Mouse (Mus musculus) heart, embryonic 14.5 days (tissue): Measurements from ENCODE around the gene Mcur1. TPM values are rescaled to one million over a fixed set of nuclear protein-coding genes. Genes with fewer than 3 reads are reported as not detected.

Experiments used
- ATAC-seq: fragments of 200-750 bp; cut with Nextera tagmentation; 2 replicates; pipeline ENCODE4 v1.8.0; 2017; ENCODE audit warnings: low read depth, moderate TSS enrichment; ENCODE audit not compliant: insufficient number of reproducible peaks, insufficient read depth, low FRiP score
- H3K27ac ChIP-seq, 2 experiments: fragments of 200-500 bp in 1 of 2; fragments of 300-500 bp in 1 of 2; sonication (generic) in 1 of 2; replicated peaks in 1 of 2; 2 replicates each; pipeline ENCODE4 v1.5.1; 2012 to 2014; ENCODE audit warnings: low read depth in 2 of 2, low read length in 2 of 2, control low read depth in 1 of 2, mild to moderate bottlenecking in 1 of 2, mixed read lengths in 1 of 2; ENCODE audit not compliant: control insufficient read depth in 1 of 2, insufficient read depth in 1 of 2
- H3K27me3 ChIP-seq: fragments of 300-500 bp; sonication (generic); 2 replicates; pipeline ENCODE4 v1.6.1; 2014; ENCODE audit warnings: mild to moderate bottlenecking, low read length, control low read depth; ENCODE audit not compliant: control insufficient read depth, insufficient read depth
- H3K36me3 ChIP-seq: fragments of 300-500 bp; sonication (generic); 2 replicates; pipeline ENCODE4 v1.6.1; 2014; ENCODE audit warnings: mild to moderate bottlenecking, control low read depth, low read length, mixed read lengths; ENCODE audit not compliant: control insufficient read depth, insufficient read depth
- H3K4me1 ChIP-seq, 2 experiments: fragments of 200-500 bp in 1 of 2; fragments of 300-500 bp in 1 of 2; sonication (generic) in 1 of 2; 2 replicates each; pipeline ENCODE4 v1.6.1; 2012 to 2014; ENCODE audit warnings: low read length in 2 of 2, control low read depth in 1 of 2, mixed read lengths in 1 of 2; ENCODE audit not compliant: control insufficient read depth in 2 of 2, insufficient read depth in 2 of 2
- H3K4me2 ChIP-seq: fragments of 300-500 bp; sonication (generic); 2 replicates; pipeline ENCODE4 v1.6.1; 2014; ENCODE audit warnings: mild to moderate bottlenecking, low read length
- H3K4me3 ChIP-seq, 2 experiments: fragments of 200-500 bp in 1 of 2; fragments of 300-500 bp in 1 of 2; sonication (generic) in 1 of 2; 2 replicates each; pipeline ENCODE4 v1.5.1; 2012 to 2014; ENCODE audit warnings: low read length in 2 of 2, mild to moderate bottlenecking in 2 of 2, control low read depth in 1 of 2, low read depth in 1 of 2, moderate library complexity in 1 of 2; ENCODE audit not compliant: control insufficient read depth in 1 of 2, insufficient read depth in 1 of 2
- H3K9ac ChIP-seq: fragments of 300-500 bp; sonication (generic); 2 replicates; pipeline ENCODE4 v1.6.1; 2014; ENCODE audit warnings: mild to moderate bottlenecking, low read length
- H3K9me3 ChIP-seq: fragments of 300-500 bp; sonication (generic); 2 replicates; pipeline ENCODE4 v1.6.1; 2016; ENCODE audit warnings: low read length, control low read depth; ENCODE audit not compliant: control insufficient read depth
- WGBS: fragments of 180-500 bp; shearing (Covaris S2); extraction: QIAGEN DNeasy Blood & Tissue Kit; methylation state at CpG from one replicate; pipeline ENCODE4 v1.1.7; 2014; 5-methylcytosine and 5-hydroxymethylcytosine counted together
- polyA plus RNA-seq: library from polyadenylated mRNA; unstranded; fragments of >200 nt; fragmentation: Nextera tagmentation; extraction: Ambion mirVana; gene quantifications from 2 replicates; pipeline ENCODE4 v1.2.1, GENCODE M21; 2014

Mcur1 gene
- polyA plus RNA-seq, 1 experiment from 2014 or later: 21.4 TPM

DNA sequence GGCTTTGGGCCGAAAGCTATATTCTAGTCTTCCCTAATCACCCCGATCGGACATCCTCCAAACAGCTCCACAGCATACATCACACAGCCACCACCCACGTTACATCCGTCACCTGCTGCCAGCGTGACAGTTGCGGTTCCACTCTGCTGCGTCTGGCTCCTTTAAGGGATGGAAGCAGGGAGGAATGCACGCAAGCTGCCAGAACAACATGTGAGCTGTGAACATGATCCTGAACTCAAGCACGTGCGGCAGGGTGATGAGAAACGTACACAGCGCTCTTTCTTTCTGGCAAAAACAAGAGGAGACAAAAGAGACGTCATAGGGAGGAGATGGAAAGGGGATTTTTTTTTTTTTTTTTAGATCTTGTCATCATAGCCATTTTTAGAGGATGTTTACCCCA, 61.1 kb downstream of the Mcur1 start:
- no peak for ATAC-seq
- H3K36me3 ChIP-seq: no peaks in the 10 kb centered on the region
- H3K4me2 ChIP-seq: no peak overlapping the region
- H3K27ac ChIP-seq: no peak overlapping the region
- no peaks in the 10 kb centered on the region for H3K27me3 ChIP-seq
- no peak overlapping the region for H3K4me3 ChIP-seq
- 69% methylated on average over 14 of the region's 14 CpGs for WGBS
- H3K9ac ChIP-seq: no peak overlapping the region
- peaks cover 5 to 7% of the 10 kb centered on the region in 2 experiments; a peak in 3 of 4 replicates for H3K4me1 ChIP-seq
- H3K9me3 ChIP-seq: peaks cover 5% of the 10 kb centered on the region; the same call in 1 of the 2 replicates

DNA sequence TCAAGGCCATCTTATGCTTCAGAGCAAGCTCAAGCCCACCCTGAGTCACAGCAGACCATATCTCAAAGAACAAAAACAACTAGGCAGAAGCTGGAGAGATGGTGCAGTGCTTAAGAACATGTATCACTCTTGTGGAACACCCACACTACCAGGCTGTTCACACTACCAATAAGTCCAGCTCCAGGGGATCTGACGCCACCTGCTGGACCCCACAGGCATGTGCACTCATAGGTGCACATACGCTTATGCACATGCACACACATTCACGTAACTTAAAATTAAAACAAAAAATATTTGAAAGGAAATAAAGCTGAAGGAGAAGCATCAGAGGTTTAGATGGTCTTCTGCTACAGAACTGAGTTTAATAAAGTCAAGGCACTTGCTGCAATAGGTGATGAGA, 62.2 kb downstream of the Mcur1 start:
- no peak for ATAC-seq
- H3K9me3 ChIP-seq: peaks cover 5% of the 10 kb centered on the region; the same call in 1 of the 2 replicates
- WGBS: 96% methylated on average over 3 of the region's 3 CpGs
- no peaks in the 10 kb centered on the region for H3K36me3 ChIP-seq
- H3K4me2 ChIP-seq: no peak overlapping the region
- H3K4me1 ChIP-seq: peaks cover 0 to under 1% of the 10 kb centered on the region in 2 experiments; a peak in 2 of 4 replicates
- H3K4me3 ChIP-seq: no peak overlapping the region
- no peak overlapping the region for H3K9ac ChIP-seq
- no peaks in the 10 kb centered on the region for H3K27me3 ChIP-seq
- no peak overlapping the region for H3K27ac ChIP-seq

DNA sequence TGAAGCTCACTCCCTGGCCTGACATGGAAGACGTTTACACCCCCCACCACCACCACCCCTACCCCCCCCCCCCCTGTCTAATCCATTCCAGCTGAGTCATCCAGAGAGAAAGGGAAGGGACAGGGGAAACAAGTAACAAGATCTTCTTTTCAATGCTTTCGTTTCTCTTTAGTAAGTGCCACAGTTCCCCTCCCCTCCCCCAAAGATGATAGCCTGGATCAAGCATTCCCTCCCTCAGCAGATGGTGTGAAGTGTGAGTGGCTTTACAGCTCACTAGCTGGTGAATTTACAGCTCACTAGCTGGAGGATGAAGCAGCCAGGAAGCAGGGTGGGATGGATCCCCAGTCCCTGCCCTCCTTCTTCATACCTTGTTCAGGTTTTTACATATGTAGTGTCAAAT, 63.3 kb downstream of the Mcur1 start:
- Histone ChIP-seq H3K36me3 (no peaks in the 10 kb centered on the region), H3K27me3 (no peaks in the 10 kb centered on the region), H3K9me3 (peaks cover 5% of the 10 kb centered on the region; the same call in 1 of the 2 replicates), H3K27ac (no peak overlapping the region), H3K4me3 (no peak overlapping the region), H3K4me2 (no peak overlapping the region), H3K9ac (no peak overlapping the region), H3K4me1 (no peaks in the 10 kb centered on the region)
- WGBS: 14% methylated on average over 2 of the region's 2 CpGs
- ATAC-seq: no peak

DNA sequence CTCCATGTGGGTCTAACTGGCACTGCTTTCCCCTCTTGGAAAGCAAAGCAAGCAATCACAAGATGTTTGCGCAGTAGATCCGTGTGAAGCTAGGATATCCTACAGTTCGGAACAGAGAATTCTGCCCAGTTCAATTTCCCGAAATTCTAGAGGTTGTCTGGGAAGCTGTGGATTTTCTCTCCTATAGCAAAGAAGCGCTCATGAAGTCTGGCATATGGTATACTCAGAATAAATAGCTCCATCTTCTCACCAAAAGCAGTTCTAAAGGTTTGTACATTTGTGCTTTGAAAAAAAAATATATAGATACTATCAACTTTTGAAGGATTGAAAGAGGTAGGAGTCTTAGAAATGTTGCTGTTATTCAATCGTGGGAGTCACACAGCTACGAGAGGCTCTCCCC, 64.3 kb downstream of the Mcur1 start:
- ATAC-seq: no peak
- 93% methylated on average over 7 of the region's 7 CpGs for WGBS
- H3K4me1 ChIP-seq: no peaks in the 10 kb centered on the region
- H3K27me3 ChIP-seq: no peaks in the 10 kb centered on the region
- H3K36me3 ChIP-seq: no peaks in the 10 kb centered on the region
- H3K27ac ChIP-seq: no peak overlapping the region
- no peak overlapping the region for H3K4me2 ChIP-seq
- H3K4me3 ChIP-seq: no peak overlapping the region
- no peak overlapping the region for H3K9ac ChIP-seq
- peaks cover 5% of the 10 kb centered on the region; the same call in 1 of the 2 replicates for H3K9me3 ChIP-seq

DNA sequence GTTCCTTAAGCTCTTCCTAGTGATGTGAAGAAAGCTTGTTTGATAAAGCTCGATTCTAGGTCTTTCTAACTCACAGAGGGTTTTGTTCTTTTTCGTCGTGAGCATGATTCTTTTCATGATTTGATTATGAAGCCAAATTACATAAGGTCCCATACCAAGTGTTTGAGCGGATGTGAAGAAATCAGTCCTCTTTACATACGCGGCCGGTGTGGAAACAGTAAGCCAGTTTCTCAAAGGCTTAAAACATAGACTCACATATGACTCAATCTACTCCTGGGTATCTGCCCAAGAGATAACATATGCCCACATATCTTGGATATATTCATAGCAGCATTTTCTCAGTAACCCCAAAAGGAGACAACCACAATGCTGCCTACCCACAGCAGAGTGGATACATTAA, 66.3 kb downstream of the Mcur1 start:
- ATAC-seq: no peak
- H3K4me2 ChIP-seq: no peak overlapping the region
- H3K27me3 ChIP-seq: no peaks in the 10 kb centered on the region
- H3K4me1 ChIP-seq: no peaks in the 10 kb centered on the region
- H3K36me3 ChIP-seq: no peaks in the 10 kb centered on the region
- no peak overlapping the region for H3K27ac ChIP-seq
- H3K9ac ChIP-seq: no peak overlapping the region
- 84% methylated on average over 7 of the region's 7 CpGs for WGBS
- H3K9me3 ChIP-seq: peaks cover 5% of the 10 kb centered on the region; the same call in 1 of the 2 replicates
- H3K4me3 ChIP-seq: no peak overlapping the region

DNA sequence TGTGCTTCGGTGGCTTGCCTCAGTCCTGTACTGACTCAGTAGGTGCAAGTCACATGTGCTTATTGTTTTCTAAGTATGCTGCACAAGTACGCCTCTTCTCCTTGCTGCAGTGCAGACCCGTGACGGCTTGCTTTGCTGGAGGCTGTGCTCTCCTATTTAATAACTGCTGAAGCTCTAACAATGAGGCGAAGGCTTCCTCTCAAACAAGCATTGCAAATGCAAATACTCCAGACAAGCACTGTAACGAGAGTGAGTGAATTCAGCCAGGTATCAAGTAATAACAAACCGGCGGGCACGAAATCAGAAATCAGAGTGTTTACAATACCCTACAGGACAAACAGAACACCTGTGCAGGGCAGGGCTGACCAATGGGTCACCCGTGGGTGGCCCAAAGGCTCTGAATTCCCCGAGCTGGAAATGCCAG, 66.9 kb downstream of the Mcur1 start:
- H3K4me2 ChIP-seq: no peak overlapping the region
- H3K36me3 ChIP-seq: no peaks in the 10 kb centered on the region
- no peaks in the 10 kb centered on the region for H3K4me1 ChIP-seq
- 68% methylated on average over 11 of the region's 11 CpGs for WGBS
- H3K27ac ChIP-seq: no peak overlapping the region
- no peak overlapping the region for H3K4me3 ChIP-seq
- peaks cover 5% of the 10 kb centered on the region; the same call in 1 of the 2 replicates for H3K9me3 ChIP-seq
- ATAC-seq: no peak
- no peaks in the 10 kb centered on the region for H3K27me3 ChIP-seq
- no peak overlapping the region for H3K9ac ChIP-seq

Other genes starting within 250 kb of the Mcur1 start
- 31.1 and 31.8 TPM in 2 replicates for gene Sirt5, start 194.7 kb downstream of the Mcur1 start, polyA plus RNA-seq
- gene Nol7, start 161.8 kb downstream of the Mcur1 start, polyA plus RNA-seq: 128 and 141 TPM in 2 replicates
- 8.8 and 13.7 TPM in 2 replicates for gene Ranbp9, start 78.9 kb downstream of the Mcur1 start, polyA plus RNA-seq
- gene Rnf182, start 55.5 kb upstream of the Mcur1 start, polyA plus RNA-seq: 2.6 TPM in 2 replicates
- 4.0 and 4.2 TPM in 2 replicates for gene Cd83, start 224.6 kb upstream of the Mcur1 start, polyA plus RNA-seq